Mouse (Mus musculus) forelimb bud, embryonic 11.5 days (tissue): ENCODE results near the gene Srrm1.
A peak's percentile ranks its signal among the peaks of the same experiment; 100 is the strongest.

Experiments
- DNase-seq: peaks from one replicate; pipeline ENCODE4 v3.0.0-alpha.2; 2012; ENCODE audit warnings: low read depth, low spot score

Srrm1 gene

DNA sequence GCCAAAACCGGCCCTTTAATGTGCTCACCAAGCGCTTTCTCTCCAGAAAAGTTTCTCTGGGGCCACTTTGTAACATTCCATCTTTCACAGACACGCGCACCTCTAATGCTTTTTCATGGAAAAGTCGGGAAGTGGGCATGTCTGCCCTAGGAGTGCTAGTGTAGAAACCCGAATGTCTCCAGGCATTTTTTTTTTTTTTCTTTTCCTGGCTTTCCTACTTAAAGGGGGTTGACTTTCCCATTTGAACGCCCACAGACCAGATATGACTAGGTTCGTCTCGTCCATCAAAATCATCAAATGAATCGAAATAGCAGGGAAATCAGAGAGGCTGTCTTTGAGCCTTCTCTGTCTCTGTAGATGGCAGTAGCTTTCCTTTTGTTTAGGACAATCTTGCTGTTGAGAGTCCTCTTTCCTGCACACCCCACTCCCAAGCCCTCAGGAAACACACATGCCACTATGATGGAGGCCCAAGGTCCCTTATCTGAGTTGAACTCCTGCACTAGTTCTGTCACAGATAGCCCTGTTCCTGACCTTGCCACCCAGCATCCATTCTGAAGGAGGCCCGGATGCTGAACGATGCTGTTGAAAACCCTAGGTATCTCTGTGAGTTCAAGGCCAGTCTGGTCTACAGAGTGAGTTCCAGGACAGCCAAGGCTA, 801 bp upstream of the Srrm1 start:
- no peak for DNase-seq

DNA sequence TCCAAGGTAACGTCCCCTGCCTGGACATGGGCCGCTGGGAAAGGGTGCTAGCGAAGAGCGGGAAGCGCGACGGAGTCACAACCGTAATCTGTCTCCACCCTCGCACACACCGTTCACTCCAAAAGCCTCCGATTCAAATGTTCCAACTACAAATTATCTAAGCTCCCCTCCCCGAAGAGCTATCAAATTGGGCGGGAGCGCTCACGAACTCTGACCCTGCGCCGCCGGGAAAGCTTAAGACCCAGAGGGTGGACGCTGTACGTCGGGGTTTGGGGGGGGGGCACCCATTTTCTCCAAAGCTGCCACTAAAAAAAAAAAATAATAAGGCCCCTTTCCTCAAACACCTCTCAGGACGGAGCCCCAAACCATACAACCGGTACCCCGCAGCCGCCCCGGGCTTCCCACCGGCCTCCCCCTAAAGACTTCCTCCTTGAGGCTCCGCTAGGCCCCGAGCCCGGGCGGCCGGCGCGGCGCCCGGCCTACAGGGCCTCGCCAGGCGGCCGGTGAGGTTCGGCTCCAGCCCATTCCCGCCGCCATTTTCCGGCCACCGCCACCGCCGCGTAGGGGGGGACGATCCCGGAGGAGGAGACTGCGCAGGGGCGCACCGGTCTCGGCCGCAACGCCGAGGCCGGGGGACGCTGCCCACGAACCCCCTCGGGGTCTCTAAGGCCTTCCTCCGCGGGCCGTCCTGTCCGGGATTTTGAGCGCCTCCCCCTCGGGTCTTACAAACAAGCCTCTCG, 625 bp downstream of the Srrm1 start:
- DNase-seq, result peak; percentile 13

DNA sequence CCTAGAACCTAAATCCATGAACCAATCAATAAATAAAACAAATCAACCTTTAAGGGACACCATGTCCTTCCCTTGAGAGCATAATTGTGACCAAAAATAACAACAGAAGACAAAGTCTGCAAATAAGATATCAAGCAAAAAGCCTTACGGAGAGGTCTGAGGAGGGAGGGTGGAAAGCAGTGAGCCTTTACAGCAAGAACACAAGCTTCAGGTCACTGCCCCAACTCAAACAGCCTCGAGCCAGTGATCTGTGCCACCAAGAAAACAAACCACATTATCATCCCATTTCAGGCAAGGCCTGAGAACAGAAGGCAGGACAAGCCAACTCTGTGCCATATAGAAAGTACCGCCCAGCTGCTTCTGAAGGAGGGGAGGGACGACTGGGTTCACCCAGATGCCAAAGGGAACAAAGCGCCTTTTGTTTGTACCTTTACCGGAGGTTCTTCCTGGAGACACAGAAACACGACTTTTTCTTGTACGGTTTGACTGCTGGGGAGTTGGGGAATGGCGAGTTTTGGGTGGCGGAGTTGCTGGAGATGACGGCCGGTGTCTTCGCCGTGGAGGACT, 15.7 kb downstream of the Srrm1 start:
- no peak for DNase-seq

DNA sequence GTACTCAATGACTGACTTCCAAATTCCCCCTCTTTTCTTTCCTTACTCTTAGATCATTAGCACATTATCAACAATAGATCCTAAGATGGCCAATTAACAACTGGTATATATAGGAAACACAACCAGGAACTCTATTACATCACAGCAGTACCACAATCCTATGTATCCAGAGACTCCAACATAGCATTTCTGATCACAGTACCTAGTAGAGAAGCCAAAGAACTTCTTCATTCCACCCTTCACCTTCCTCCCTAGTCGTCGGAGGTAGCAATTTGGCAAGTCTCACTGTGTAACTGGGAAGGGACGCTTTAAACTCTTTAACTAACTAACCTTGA, 17.1 kb downstream of the Srrm1 start:
- DNase-seq, result no peak

DNA sequence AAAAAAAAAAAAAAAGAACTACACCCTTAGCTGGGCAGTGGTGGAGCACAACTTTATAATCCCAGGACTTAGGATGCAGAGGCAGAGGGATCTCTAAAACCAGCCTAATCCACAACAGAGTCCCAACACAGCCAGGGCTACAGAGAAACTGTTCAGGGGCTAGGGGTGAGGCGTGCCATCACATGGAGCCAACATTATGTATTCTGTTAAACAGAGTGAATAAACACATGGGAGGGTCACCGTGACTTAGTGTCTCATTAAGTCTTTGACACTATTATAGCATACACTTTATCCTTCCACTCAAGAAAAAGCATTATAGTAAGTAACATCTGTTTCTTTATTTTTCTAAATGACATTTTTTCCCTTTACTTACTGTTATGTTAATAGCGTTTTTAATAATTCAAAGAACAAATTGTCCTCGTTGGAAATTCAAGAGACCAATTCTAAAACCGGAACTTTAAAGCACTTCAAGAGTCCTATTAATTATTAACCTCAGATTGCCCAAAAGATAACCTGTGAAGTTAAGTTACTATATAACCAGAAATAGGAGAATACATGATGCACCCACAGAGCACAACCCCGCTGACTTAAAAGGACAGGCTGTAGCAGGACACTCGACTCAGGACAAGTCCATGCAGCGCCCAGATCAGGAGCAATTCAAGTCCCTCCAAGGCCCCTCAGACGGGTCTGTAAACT, 17.6 kb downstream of the Srrm1 start:
- no peak for DNase-seq

DNA sequence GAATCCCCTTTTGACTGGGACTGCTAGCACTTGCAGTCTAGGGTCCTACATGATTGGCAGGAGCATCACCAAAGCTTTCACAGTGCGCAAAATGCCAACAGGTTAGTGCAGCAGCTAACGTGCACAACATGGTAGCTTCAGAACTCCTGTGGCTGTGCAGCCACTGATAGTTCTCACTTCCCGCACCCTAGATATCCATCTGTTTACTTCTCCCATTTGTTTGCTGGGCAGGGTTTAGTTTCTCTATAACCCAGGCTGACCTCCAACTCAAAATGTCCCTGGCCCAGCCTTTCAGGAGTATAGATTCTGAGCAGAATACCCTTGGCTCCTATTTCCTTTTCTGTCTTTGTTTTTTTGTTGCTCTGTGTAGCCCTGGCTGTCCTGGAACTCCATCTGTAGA, 26.7 kb downstream of the Srrm1 start:
- no peak for DNase-seq

DNA sequence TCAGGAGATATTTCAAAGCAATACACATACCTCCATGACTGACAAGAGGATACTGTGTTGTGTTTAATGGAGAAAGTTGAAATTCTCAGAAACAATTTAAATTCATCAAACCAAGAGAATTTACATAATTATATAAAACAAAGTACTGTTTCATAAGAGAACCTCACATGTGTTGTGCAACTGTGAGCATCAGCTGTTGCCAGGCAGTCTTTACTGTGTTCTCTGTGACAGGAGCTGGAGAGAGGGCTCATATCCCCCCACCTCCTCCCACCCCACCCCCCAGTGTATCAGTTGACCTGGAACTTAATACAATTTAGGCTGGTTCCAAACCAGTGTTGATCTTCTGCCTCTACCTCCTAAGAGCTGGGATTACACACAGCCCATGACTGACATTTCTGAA, 27.1 kb downstream of the Srrm1 start:
- DNase-seq, result no peak

DNA sequence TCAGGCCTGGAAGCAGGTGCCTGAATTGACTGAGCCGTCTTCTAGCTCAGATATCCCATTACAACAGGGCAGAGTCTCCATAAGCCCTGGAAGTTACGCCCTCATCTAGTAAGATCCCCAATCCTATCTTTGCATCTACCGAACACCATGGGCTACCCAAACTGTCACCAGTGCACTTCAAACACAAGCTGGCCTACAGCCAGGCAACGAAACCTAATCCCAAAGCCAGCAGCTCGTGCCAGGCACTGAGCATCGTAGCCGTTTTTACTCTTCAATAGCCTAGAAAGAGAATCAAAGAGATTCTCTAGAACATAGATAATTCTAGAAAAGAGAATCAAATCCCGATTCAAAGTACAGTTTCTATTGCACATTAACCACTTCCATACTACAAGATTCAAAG, 30.1 kb downstream of the Srrm1 start:
- no peak for DNase-seq

DNA sequence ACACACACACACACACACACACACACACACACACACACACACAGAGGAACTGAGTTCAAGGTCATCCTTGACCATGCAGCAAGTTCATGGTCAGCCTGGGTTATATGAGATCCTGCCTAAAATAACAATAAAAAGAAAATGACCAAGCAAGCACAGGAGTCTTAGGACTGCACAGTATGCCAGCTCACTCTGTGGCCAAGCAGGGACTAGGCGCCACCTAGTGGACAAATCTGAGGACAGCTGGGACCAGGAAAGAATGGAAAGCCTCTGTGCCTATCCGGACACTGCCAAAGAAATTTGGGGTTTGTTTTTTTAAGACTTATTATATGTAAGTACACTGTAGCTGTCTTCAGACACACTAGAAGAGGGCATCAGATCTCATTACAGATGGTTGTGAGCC, 35.2 kb downstream of the Srrm1 start:
- DNase-seq, result peak; percentile 84

DNA sequence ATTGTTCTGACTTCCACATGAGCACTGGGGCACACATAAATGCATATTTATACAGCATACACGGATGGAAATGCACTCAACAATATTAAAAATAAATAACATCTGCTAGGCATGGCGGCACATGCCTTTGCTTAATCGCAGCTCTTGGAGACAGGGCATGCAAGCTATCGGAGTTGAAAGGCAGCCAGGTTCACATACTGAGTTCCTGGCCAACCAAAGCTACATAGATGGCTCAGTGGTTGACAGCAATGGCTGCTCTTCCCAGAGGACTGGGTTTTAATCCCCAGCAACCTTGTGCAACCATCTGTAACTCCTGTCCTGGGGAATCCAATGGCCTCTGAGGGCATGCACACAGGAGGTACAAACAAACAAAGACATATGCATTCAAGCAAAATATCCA, 35.6 kb downstream of the Srrm1 start:
- no peak for DNase-seq

DNA sequence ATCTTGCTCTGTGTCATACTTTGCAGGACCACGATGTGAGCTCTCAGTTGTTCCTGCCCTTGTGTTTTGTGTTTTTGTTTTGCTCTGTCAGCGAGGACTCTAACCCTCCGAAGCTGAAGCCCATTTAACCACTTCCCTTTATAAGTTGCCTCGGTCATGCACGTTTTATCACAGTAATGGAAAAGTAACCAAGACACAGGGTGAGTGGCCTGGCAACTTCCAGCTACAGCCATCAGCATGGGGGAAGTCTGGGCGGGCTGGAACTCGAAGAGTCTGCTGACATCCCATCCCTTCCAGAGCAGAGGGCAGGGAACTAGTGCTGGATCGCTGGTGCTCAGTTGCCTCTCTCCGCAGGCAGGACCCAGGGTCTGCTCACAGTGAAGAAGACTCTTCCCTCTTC, 37.8 kb downstream of the Srrm1 start:
- DNase-seq, result no peak

DNA sequence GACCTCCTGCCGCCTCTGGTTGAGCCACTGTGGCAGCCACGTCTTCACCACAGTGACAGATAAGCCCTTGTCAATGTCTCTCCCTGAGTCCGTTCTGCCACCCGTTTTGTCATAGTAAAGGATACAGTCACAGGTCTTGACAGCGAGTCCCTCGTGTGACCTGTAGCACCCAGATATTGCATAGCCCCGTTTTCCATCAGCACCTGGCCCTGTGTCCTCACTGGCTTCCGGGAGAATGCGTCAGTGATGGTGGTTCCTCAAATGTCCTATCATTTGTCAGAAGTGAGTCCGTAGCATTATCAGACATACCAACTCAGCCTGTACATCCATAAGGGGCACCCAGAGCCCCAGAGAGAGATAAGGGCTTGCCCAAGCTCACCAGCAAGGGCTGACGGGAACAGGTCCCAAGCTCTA, 38.7 kb downstream of the Srrm1 start:
- no peak for DNase-seq

DNA sequence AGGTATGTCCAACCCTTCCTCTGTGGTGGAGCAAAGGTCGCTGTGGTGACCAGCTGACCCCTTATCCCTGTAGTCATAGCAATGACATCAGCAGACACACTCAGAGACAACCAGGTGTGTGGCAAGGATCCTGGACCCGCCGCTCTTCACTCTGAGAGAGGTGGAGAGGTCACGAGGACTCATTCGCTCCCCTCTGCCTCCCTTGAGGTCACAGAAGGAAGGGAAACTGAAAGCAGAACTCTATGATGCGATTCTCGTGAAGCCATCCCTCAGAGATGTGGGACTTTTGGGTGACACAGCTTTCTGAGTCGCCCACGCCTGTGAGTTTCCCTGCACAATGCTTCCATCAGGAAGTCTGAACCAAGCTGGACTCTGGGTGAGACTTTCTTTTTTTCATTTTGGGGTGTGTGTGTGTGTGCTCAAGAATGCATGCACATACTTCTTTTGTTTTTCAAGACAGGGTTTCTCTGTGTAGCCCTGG, 39.3 kb downstream of the Srrm1 start:
- DNase-seq, result no peak

DNA sequence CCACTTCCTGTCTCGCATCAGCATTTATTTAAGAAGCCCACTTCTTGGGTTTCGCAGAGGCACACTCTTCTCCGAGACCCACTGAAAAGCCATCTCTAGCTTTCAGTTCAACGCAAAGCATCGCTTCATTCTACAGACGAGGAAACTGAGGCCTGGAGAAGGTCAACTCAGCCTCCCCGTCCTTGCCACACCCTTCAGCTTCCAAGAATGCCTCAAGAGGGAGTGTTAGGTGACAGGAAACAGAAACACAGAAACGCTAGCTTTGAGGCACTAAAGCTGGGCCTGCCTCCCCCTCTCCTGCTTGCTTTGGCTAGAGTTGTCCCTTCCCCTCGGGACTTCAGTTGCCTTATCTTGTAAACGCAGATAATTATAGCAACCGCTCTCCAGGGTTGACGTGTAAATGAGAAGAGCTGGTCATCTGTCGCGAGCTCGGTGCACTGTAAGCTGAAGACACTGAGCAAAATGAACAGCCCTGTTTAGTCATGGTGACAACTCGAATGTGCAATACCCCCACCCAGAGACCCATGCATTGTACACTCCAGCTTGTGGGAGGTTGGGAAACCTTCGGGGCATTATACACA, 39.9 kb downstream of the Srrm1 start:
- no peak for DNase-seq

DNA sequence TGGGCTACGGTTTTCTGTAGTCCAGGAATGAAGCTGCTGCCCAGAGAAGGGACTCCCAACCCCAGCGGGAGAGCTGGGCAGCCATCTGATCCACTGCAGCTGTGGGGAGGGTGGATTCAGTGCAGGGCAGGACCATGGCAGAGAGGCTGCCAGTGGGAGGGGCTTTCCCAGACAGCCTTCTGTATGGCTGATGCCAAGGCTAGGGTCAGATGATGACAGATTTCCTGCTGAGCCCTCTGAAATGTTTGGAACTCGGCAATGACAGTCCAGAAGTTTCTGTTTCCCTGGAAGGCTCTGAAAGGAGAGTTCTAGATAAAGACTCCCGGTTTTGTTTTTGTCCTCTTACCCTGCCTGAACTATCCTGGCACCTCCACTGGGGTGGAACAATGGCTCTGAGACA, 40.4 kb downstream of the Srrm1 start:
- DNase-seq, result no peak

DNA sequence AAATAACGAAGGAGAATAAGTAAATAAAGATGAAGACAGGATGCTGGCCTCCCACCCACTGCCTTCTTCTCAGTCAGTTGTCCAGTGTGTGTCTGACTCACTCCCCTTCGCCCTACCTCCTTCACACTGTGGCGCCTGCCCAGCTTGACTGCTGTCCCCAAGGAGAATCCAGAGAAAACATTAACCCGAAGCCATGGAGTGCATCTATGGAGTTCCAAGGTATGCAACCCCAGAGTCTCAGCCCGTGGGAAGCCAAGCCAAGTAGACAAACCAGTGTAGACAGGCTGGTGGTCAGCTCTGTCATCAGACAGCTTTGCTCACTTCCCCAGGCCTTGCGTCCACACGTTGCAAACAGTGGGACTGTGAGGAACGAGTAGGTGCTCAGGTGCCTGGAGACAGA, 42.8 kb downstream of the Srrm1 start:
- no peak for DNase-seq

DNA sequence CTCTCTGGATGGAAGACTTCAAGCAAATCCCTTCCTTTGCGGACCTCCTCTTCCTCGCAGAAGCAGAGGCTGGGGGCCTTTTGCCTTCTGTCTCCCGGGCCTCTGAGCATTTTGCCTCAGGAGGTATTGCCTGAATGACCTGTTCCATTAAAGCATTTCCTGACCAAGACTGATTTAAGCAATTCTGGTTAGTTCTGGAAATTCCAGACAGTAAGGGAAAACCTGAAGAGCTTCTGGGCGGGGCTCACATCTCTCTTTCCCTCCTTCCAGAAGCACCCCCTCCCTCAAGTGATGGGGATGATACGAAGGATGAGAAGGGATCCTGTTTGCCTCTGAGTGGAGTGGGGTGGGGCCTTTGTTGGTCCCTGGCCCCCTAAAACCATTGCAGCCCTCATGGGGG, 43.4 kb downstream of the Srrm1 start:
- DNase-seq, result no peak

DNA sequence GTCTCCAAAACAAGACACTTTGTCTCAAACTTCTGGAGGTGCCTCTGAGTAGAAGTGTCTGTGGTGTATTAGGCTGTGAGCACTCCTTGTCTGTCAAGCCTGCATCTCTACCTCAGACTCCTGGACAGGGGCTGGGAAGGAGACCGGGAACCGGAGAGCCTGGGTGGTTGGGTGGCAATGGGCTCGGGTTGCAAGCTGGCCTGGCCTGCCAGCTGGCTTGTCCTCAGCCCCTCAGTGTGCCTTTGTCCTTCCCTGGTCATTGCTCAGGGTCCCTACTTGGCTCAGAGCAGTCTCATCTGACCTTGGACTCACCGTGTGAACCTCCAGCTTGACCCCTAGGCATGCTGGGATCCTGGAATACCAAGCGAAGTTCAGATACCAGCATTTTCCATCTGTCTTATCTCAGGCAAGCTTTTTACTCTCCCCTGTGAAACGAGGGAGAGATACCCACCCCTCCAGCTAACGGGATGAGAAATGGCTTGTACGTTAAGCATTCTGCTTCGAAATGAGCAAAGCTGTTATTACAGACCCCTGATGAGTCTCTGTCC, 43.9 kb downstream of the Srrm1 start:
- no peak for DNase-seq

DNA sequence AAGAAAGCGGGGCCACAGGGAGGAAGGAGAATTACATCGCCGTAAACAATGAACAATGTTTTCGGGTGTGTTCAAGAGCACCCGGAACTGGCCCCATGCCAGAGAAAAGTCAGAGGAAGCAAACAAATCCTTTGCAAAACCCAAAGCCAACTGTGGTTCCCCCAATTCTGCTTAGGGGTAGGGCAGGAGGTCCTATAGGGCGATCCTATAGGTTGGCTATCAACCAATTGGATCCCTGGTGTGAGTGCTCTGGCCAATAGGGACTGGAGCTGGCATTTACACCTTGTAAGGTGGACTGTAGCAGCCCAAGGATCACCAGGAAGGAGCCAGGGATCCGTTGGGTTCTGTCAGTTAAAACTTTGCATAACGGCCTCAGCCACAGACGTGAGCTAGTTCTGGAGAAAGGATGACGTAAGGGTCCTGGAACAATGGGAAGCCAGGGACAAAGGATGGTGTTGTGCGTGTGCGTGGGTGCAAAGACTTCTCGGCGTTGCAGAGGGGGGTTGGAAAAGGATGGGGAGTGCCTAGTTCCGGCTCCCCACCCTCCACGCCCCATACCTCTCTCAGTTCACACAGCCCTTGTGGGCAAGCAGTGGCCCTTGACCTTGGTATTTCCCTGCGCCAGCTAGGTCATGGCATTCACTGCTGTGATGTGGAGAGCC, 46.0 kb downstream of the Srrm1 start:
- no peak for DNase-seq

DNA sequence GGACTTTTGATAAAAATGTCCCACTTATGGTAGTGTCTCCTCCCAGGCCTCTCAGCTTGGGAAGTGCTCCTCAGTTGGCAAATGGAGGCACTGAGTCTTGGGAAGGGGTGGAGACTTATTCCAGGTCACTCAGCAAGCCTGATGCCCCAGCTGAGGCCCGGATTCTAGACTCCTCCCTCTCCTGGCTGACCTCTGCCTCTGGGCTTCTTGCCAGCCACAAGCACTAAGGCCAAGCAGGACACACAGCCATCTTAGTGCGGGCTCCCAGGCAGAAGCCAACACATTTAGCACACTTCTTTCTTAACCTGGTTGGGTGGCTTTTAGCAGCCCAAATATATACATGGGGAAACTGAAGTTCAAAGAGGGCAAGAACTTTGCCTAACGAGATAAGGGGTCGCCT, 46.6 kb downstream of the Srrm1 start:
- no peak for DNase-seq

DNA sequence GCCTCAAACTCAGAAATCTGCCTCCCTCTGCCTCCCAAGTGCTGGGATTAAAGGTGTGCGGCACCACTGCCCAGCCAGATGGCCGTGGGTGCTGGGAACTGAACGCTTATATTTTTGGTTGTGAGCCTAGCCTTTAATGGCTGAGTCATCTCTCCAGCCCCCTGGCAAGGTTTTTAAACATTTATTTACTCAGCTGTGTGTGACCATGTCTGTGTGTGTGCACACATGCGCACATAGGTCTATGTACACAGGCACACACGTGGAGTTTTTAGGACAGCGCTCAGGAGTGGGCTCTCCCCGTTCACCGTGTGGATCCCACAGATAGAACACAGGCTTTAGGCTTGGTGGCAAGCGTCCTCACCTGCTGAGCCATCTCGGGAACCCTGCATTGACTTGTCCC, 50.9 kb downstream of the Srrm1 start:
- no peak for DNase-seq
